ENCODE assay signal across 8 mouse cellular contexts in genomic region chr8:84700941-84701911, GRCm38 (mm10). TPM values are rescaled to one million over a fixed set of nuclear protein-coding genes. Genes with fewer than 3 reads are reported as not detected.
DNase-seq lines count a peak whose midpoint lies in the region; ATAC-seq and TF ChIP-seq lines count a peak whose summit lies in the region.

Lyl1 (plus strand) TSS chr8:84701457.

- no peaks in the 10 kb centered on the region for H3K9me3 ChIP-seq in hindbrain, embryonic 14.5 days (ENCODE audit: control insufficient read depth, low read length)
- H3K9me3 ChIP-seq in midbrain, embryonic 15.5 days = no peaks in the 10 kb centered on the region

- no peak for ATAC-seq in hindbrain, embryonic 14.5 days (ENCODE audit: low FRiP score)
- no peak for ATAC-seq in midbrain, embryonic 15.5 days (replicated peaks)

- TF ChIP-seq POLR2A in bone marrow macrophage, adult 2 months (IDR thresholded peaks at IDR 0.05; ENCODE audit: borderline replicate concordance, low read depth, low read length) = peak; percentile 43; the same call in 1 of the 2 replicates
- TF ChIP-seq POLR2A in liver, adult 2 months (IDR thresholded peaks at IDR 0.05; ENCODE audit: extremely low read depth, insufficient read depth, low read length) = no peak

- peaks cover 45% of the 10 kb centered on the region for H3K27me3 ChIP-seq in hindbrain, embryonic 14.5 days (ENCODE audit: control insufficient read depth, insufficient read depth, low read length)
- no peaks in the 10 kb centered on the region for H3K27me3 ChIP-seq in liver, adult 2 months (ENCODE audit: control insufficient read depth, insufficient read depth, low read length)
- peaks cover 45% of the 10 kb centered on the region for H3K27me3 ChIP-seq in midbrain, embryonic 15.5 days (replicated peaks)

- WGBS in hindbrain, embryonic 14.5 days = 13% methylated on average over 33 of the region's 34 CpGs
- 47% methylated on average over 34 of the region's 34 CpGs for WGBS in liver, adult 2 months
- WGBS in midbrain, embryonic 15.5 days = 15% methylated on average over 32 of the region's 34 CpGs

- DNase-seq in A20 (ENCODE audit: low read depth, low spot score) = peak; percentile 95
- peak; percentile 36 for DNase-seq in gastrocnemius, adult 18-20 months (ENCODE audit: low spot score)
- DNase-seq in hindbrain, embryonic 14.5 days (ENCODE audit: low spot score) = no peak
- DNase-seq in liver, adult 2 months (ENCODE audit: extremely low read depth, low read depth, low spot score) = no peak
- DNase-seq in thymus, postnatal 36 days = peak; percentile 45 to 55
- DNase-seq in left cerebral cortex, adult 9 months (ENCODE audit: low spot score in 2 of 2) = no peak

- peaks cover 34% of the 10 kb centered on the region for H3K36me3 ChIP-seq in hindbrain, embryonic 14.5 days (replicated peaks; ENCODE audit: control insufficient read depth, insufficient read depth)
- peaks cover 3% of the 10 kb centered on the region for H3K36me3 ChIP-seq in liver, adult 2 months (ENCODE audit: control insufficient read depth, insufficient read depth, low read length)
- H3K36me3 ChIP-seq in midbrain, embryonic 15.5 days (replicated peaks) = peaks cover 15% of the 10 kb centered on the region; the same call in 1 of the 2 replicates

- TF ChIP-seq CTCF in bone marrow macrophage, adult 2 months (IDR thresholded peaks at IDR 0.05; ENCODE audit: low read depth, low read length) = no peak
- TF ChIP-seq CTCF in liver, adult 2 months (IDR thresholded peaks at IDR 0.05; ENCODE audit: low read depth, low read length) = no peak

- H3K4me2 ChIP-seq in hindbrain, embryonic 14.5 days (replicated peaks) = peak within 1 kb of the TSS; percentile 25; the same call in 1 of the 2 replicates
- H3K4me2 ChIP-seq in midbrain, embryonic 15.5 days = peak within 1 kb of the TSS; percentile 9; the same call in 1 of the 2 replicates

- peak within 1 kb of the TSS; percentile 4; the same call in 1 of the 2 replicates for H3K9ac ChIP-seq in hindbrain, embryonic 14.5 days
- H3K9ac ChIP-seq in liver, adult 2 months (ENCODE audit: low read depth, low read length) = peak within 1 kb of the TSS; percentile 46
- H3K9ac ChIP-seq in midbrain, embryonic 15.5 days = no peak within 1 kb of the TSS

- H3K4me3 ChIP-seq in bone marrow macrophage, adult 2 months (ENCODE audit: insufficient read depth, low read length) = peak within 1 kb of the TSS; percentile 86
- H3K4me3 ChIP-seq in hindbrain, embryonic 14.5 days (replicated peaks; ENCODE audit: low read length) = peak within 1 kb of the TSS; percentile 14; the same call in 1 of the 2 replicates
- peak within 1 kb of the TSS; percentile 59 for H3K4me3 ChIP-seq in liver, adult 2 months (ENCODE audit: insufficient read depth, low read depth, low read length)
- no peak within 1 kb of the TSS for H3K4me3 ChIP-seq in midbrain, embryonic 15.5 days

- H3K4me1 ChIP-seq in bone marrow macrophage, adult 2 months (ENCODE audit: control insufficient read depth, insufficient read depth, low read length) = peaks cover 26% of the 10 kb centered on the region
- H3K4me1 ChIP-seq in hindbrain, embryonic 14.5 days (replicated peaks; ENCODE audit: control insufficient read depth, insufficient read depth, low read length) = peaks cover 15% of the 10 kb centered on the region; the same call in 1 of the 2 replicates
- H3K4me1 ChIP-seq in liver, adult 2 months (ENCODE audit: control insufficient read depth, insufficient read depth, low read length) = peaks cover 15% of the 10 kb centered on the region
- peaks cover 22% of the 10 kb centered on the region for H3K4me1 ChIP-seq in midbrain, embryonic 15.5 days

- peaks cover 3% of the 10 kb centered on the region; the same call in 1 of the 2 replicates for H3K79me2 ChIP-seq in liver, adult 2 months (ENCODE audit: control insufficient read depth, insufficient read depth, low read length)

- H3K27ac ChIP-seq in bone marrow macrophage, adult 2 months (ENCODE audit: insufficient read depth, low read depth, low read length) = peak within 1 kb of the TSS; percentile 99
- peak within 1 kb of the TSS; percentile 44; the same call in 1 of the 2 replicates for H3K27ac ChIP-seq in hindbrain, embryonic 14.5 days
- H3K27ac ChIP-seq in liver, adult 2 months (replicated peaks; ENCODE audit: insufficient read depth, low read depth, low read length) = peak within 1 kb of the TSS; percentile 33
- H3K27ac ChIP-seq in midbrain, embryonic 15.5 days = 0 out of 2 replicates have a peak within 1 kb of the TSS, but pooled peaks have one; percentile 13

RNA-seq across cellular contexts. Expression of gene Lyl1, which starts in this region (rescaled TPM):
- polyA plus RNA-seq in bone marrow macrophage, adult 2 months (2012; ENCODE audit: insufficient read depth, insufficient read length, missing spikeins) = 91.9 and 102 TPM in 2 replicates
- 1 to 10 TPM in 1 of 2 experiments, under 1 TPM in 1; 0.73 to 1.6 TPM for total RNA-seq in gastrocnemius, adult 18-20 months (2021)
- 3.8 and 5.1 TPM in 2 replicates for polyA plus RNA-seq in hindbrain, embryonic 14.5 days (2014; fragmentation: Nextera tagmentation; extraction: Ambion mirVana)
- 0.18 and 0.47 TPM in 2 replicates for total RNA-seq in liver, adult 2 months (2014; rRNA removed)
- polyA plus RNA-seq in liver, adult 2 months (2012; rRNA removed) = 0.71 and 1.3 TPM in 2 replicates
- 3.4 and 4.2 TPM in 2 replicates for polyA plus RNA-seq in midbrain, embryonic 15.5 days (2015; fragmentation: Nextera tagmentation; extraction: Ambion mirVana)

Comparison
In these comparisons a context has a peak if more than half of its experiments do, and no peak if none do; other contexts are left out.
1. RNA of gene Lyl1 (polyA plus RNA-seq): 91.9 to 102 TPM in bone marrow macrophage, adult 2 months; 3.8 to 5.1 TPM in hindbrain, embryonic 14.5 days, 3.4 to 4.2 TPM in midbrain, embryonic 15.5 days and 0.71 to 1.3 TPM in liver, adult 2 months; every median in the first group is over 10 times any median in the second.
2. DNase-seq: peak in A20 (single experiment), gastrocnemius, adult 18-20 months (single experiment) and thymus, postnatal 36 days (2 of 2); none in hindbrain, embryonic 14.5 days (single experiment), liver, adult 2 months (single experiment) and left cerebral cortex, adult 9 months (0 of 2).
3. H3K27ac ChIP-seq: peak in every context shown above with its lines; median percentile 99 in bone marrow macrophage, adult 2 months; 44 in hindbrain, embryonic 14.5 days; 33 in liver, adult 2 months; 13 in midbrain, embryonic 15.5 days.